Comparison of ENCODE assay signal across 14 mouse cellular contexts in the genomic region with DNA sequence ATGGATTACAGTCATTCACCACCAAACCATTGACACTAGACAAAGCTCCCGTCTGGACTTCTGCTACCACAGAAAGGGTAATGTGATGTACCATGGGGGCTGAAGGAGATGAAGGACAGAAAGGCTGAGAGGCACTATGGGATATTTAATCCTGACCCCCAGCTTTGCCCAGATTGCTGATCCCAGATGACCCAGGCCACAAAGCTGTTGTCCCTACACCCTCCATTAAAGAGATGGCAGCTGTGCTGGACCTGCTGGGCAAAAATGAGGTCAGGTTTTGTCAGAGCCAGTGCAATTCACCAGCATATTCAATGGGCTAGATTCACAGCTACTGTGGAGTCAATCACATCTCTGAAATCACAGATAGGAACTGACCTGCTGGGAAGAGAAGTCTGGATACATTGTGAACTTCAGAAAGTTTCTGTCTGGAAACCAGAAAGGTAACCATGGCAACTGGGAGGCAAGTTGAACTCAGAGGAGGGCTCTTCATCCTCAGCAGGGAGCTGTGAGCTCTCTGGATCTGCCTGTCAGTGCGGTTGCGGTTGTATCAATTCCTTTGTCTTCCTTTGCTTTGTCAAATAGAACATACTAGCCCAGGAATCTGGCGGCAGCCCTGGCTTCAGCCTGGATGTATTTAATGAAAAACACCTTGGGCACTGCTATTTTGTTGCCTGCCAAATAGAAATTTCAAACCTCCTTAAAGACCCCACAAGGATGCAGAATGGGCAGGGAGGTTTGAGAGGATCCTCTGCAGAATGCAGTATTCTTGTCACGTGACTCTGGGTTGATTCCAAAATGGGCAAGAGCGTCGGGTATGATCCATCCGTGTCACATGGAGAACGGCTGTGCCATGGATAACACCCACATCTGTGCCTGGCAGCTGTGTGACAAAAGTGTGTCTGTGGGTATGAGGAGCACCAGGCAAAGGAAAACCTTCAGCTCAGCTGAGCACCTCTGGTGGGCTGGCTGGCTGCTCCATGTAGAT. TPM values are rescaled to one million over a fixed set of nuclear protein-coding genes. Genes with fewer than 3 reads are reported as not detected.
DNase-seq lines count a peak whose midpoint lies in the region; ATAC-seq and TF ChIP-seq lines count a peak whose summit lies in the region.
"Had no signal": no experiment of that assay in that cellular context is flagged by ENCODE, and none has a peak within 500 bp of the region (broad histone marks: within the 10 kb centered on the region; RNA-seq: fewer than 3 reads in every experiment).

No protein-coding gene starts in this region.

- H3K4me1 ChIP-seq in embryonic facial prominence, embryonic 12.5 days = peaks cover 32% of the 10 kb centered on the region
- H3K4me1 ChIP-seq in hindbrain, embryonic 12.5 days = peaks cover 42% of the 10 kb centered on the region
- H3K4me1 ChIP-seq in midbrain, postnatal 0 days (ENCODE audit: insufficient read depth, low read length) = peaks cover 29% of the 10 kb centered on the region; the same call in 1 of the 2 replicates

- no peaks in the 10 kb centered on the region for H3K36me3 ChIP-seq in embryonic facial prominence, embryonic 12.5 days
- H3K36me3 ChIP-seq in hindbrain, embryonic 12.5 days = no peaks in the 10 kb centered on the region
- H3K36me3 ChIP-seq in midbrain, postnatal 0 days (ENCODE audit: insufficient read depth, low read length) = no peaks in the 10 kb centered on the region
- H3K36me3 ChIP-seq: limb, embryonic 15.5 days had no signal

- no peak for ATAC-seq in embryonic facial prominence, embryonic 12.5 days (ENCODE audit: insufficient number of reproducible peaks, insufficient read depth, low FRiP score, low TSS enrichment)
- ATAC-seq in hindbrain, embryonic 12.5 days (ENCODE audit: low FRiP score) = 0 out of 2 replicates have a peak, but pooled peaks have one; percentile 7
- ATAC-seq in midbrain, postnatal 0 days (ENCODE audit: low FRiP score) = peak; percentile 61

- peaks cover 34% of the 10 kb centered on the region for H3K27me3 ChIP-seq in embryonic facial prominence, embryonic 12.5 days
- peaks cover 24% of the 10 kb centered on the region for H3K27me3 ChIP-seq in hindbrain, embryonic 12.5 days
- H3K27me3 ChIP-seq in midbrain, postnatal 0 days (ENCODE audit: insufficient read depth, low read length) = no peaks in the 10 kb centered on the region

- 42% methylated on average over 9 of the region's 9 CpGs for WGBS in embryonic facial prominence, embryonic 12.5 days
- WGBS in hindbrain, embryonic 12.5 days = 24% methylated on average over 9 of the region's 9 CpGs
- 13% methylated on average over 9 of the region's 9 CpGs for WGBS in midbrain, postnatal 0 days

- DNase-seq in embryo, embryonic 10 days (ENCODE audit: low spot score) = peak; percentile 74
- DNase-seq in embryo, embryonic 9.5 days (ENCODE audit: extremely low spot score) = no peak
- DNase-seq in midbrain, postnatal 0 days (ENCODE audit: low spot score) = peak; percentile 84
- DNase-seq in urinary bladder, postnatal 25 days (ENCODE audit: low spot score) = no peak
- no peak for DNase-seq in layer of hippocampus, postnatal 14 days (ENCODE audit: low spot score in 2 of 2)
- no peak for DNase-seq in kidney, postnatal 14 days
- DNase-seq: adrenal gland, postnatal 10 days; cerebellum, adult 2 months; lung, postnatal 14 days; thymus, postnatal 14 days had no signal

- H3K9me3 ChIP-seq in embryonic facial prominence, embryonic 12.5 days = no peaks in the 10 kb centered on the region
- H3K9me3 ChIP-seq in hindbrain, embryonic 12.5 days (replicated peaks) = no peaks in the 10 kb centered on the region
- H3K9me3 ChIP-seq in midbrain, postnatal 0 days (ENCODE audit: low read length) = no peaks in the 10 kb centered on the region
- H3K9me3 ChIP-seq: limb, embryonic 15.5 days had no signal

- no peak for TF ChIP-seq CTCF in midbrain, postnatal 0 days (IDR thresholded peaks at IDR 0.05)

- no peak overlapping the region for H3K27ac ChIP-seq in embryonic facial prominence, embryonic 12.5 days
- H3K27ac ChIP-seq in hindbrain, embryonic 12.5 days = peak overlapping the region; percentile 41
- H3K27ac ChIP-seq in midbrain, postnatal 0 days (ENCODE audit: low read depth, low read length) = peak overlapping the region; percentile 82
- H3K27ac ChIP-seq: limb, embryonic 15.5 days had no signal

- H3K4me2 ChIP-seq in embryonic facial prominence, embryonic 12.5 days (replicated peaks) = 0 out of 2 replicates have a peak overlapping the region, but pooled peaks have one; percentile 3
- no peak overlapping the region for H3K4me2 ChIP-seq in hindbrain, embryonic 12.5 days (replicated peaks)
- H3K4me2 ChIP-seq in midbrain, postnatal 0 days (ENCODE audit: low read depth, low read length, poor library complexity, severe bottlenecking) = 0 out of 2 replicates have a peak overlapping the region, but pooled peaks have one; percentile 6
- H3K4me2 ChIP-seq: limb, embryonic 15.5 days had no signal

- H3K9ac ChIP-seq in embryonic facial prominence, embryonic 12.5 days = no peak overlapping the region
- no peak overlapping the region for H3K9ac ChIP-seq in hindbrain, embryonic 12.5 days
- H3K9ac ChIP-seq in midbrain, postnatal 0 days (replicated peaks; ENCODE audit: low read length, poor library complexity, severe bottlenecking) = no peak overlapping the region
- H3K9ac ChIP-seq: limb, embryonic 15.5 days had no signal

- H3K4me3 ChIP-seq in embryonic facial prominence, embryonic 12.5 days = no peak overlapping the region
- H3K4me3 ChIP-seq in hindbrain, embryonic 12.5 days = no peak overlapping the region
- no peak overlapping the region for H3K4me3 ChIP-seq in midbrain, postnatal 0 days (ENCODE audit: low read depth, low read length)
- H3K4me3 ChIP-seq: limb, embryonic 15.5 days had no signal

RNA-seq across cellular contexts. Expression of a gene that starts 2.8 kb away (rescaled TPM):
- polyA plus RNA-seq in embryonic facial prominence, embryonic 12.5 days (2016; fragmentation: Nextera tagmentation; extraction: Ambion mirVana) = 17.0 and 18.2 TPM in 2 replicates
- 24.9 and 27.0 TPM in 2 replicates for polyA plus RNA-seq in hindbrain, embryonic 12.5 days (2016; fragmentation: Nextera tagmentation; extraction: Ambion mirVana)
- 7.2 and 7.6 TPM in 2 replicates for total RNA-seq in midbrain, postnatal 0 days (2014; rRNA removed)
- 9.7 and 10.7 TPM in 2 replicates for polyA plus RNA-seq in midbrain, postnatal 0 days (2015; fragmentation: Nextera tagmentation; extraction: Ambion mirVana)
- 1 to 10 TPM; 6.6 to 8.8 TPM for total RNA-seq in layer of hippocampus, postnatal 14 days (2021)

RNA-seq across cellular contexts. Expression of a gene that starts 11.8 kb away (rescaled TPM):
- polyA plus RNA-seq in embryonic facial prominence, embryonic 12.5 days (2016; fragmentation: Nextera tagmentation; extraction: Ambion mirVana) = 15.3 and 15.7 TPM in 2 replicates
- 39.5 and 40.0 TPM in 2 replicates for polyA plus RNA-seq in hindbrain, embryonic 12.5 days (2016; fragmentation: Nextera tagmentation; extraction: Ambion mirVana)
- 22.1 and 29.3 TPM in 2 replicates for total RNA-seq in midbrain, postnatal 0 days (2014; rRNA removed)
- 15.7 and 17.4 TPM in 2 replicates for polyA plus RNA-seq in midbrain, postnatal 0 days (2015; fragmentation: Nextera tagmentation; extraction: Ambion mirVana)
- total RNA-seq in layer of hippocampus, postnatal 14 days (2021) = 10 to 100 TPM; 10.9 to 11.4 TPM
- total RNA-seq: ES-E14 had no signal

Comparison
In these comparisons a context has a peak if more than half of its experiments do, and no peak if none do; other contexts are left out.
1. DNase-seq: peak in embryo, embryonic 10 days (single experiment) and midbrain, postnatal 0 days (single experiment); none in embryo, embryonic 9.5 days (single experiment), urinary bladder, postnatal 25 days (single experiment), layer of hippocampus, postnatal 14 days (0 of 2) and kidney, postnatal 14 days (single experiment).